Mouse (Mus musculus) gastrocnemius, adult 18-20 months (tissue): ENCODE measurements around the gene Tc2n. TPM values are rescaled to one million over a fixed set of nuclear protein-coding genes. Genes with fewer than 3 reads are reported as not detected.

Experiments used
- total RNA-seq, 2 experiments: library from RNA; stranded (reverse); gene quantifications; 2 replicates each; pipeline ENCODE4 v1.2.3; 2021

The Tc2n gene
- total RNA-seq, 2 experiments from 2014 or later = 0.23 to 0.26 TPM

Other genes starting within 250 kb of the Tc2n start
- 10 to 100 TPM in 1 of 2 experiments, 1 to 10 TPM in 1; 9.6 to 14.7 TPM for gene Fbln5, start 100.5 kb upstream of the Tc2n start, total RNA-seq
- gene Trip11, start 194.7 kb upstream of the Tc2n start, total RNA-seq = 10 to 100 TPM; 25.6 to 25.8 TPM
- 1 to 10 TPM; 4.4 to 4.8 TPM for gene Atxn3, start 239.7 kb upstream of the Tc2n start, total RNA-seq